Mouse (Mus musculus) c-Kit-negative CD71-positive TER-119-positive erythroid progenitor cells, embryonic 14.5 days (primary cell): ENCODE results near the gene Tet2.

ENCODE experiments used
- DNase-seq: peaks from one replicate; pipeline ENCODE4 v3.0.0-alpha.2; 2013; ENCODE audit warnings: low read depth, low spot score

The Tet2 gene

DNA sequence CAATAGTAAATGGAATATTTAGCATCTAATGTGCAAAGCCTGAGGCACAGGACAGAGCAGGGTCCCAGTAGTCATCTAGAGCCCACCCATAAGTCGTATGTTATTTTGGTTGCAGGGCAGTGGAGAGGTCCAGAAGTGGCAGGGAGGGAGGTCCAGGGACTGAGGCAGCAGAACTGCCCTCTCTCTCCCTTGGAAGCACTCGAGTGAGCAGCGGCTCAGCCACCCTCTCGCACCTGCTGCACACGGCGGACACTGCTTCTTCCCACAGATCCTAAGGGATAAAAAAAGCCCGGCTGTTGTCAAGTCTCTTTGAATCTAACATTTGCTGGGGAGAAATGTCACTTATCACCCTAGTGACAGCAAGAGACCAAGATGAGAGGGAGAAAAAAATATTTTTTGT is 22.6 kb downstream of the Tet2 start:
- no peak for DNase-seq

GRCm38 (mm10) chr3:133518801-133519200 is 26.1 kb downstream of the Tet2 start:
- DNase-seq = no peak

DNA sequence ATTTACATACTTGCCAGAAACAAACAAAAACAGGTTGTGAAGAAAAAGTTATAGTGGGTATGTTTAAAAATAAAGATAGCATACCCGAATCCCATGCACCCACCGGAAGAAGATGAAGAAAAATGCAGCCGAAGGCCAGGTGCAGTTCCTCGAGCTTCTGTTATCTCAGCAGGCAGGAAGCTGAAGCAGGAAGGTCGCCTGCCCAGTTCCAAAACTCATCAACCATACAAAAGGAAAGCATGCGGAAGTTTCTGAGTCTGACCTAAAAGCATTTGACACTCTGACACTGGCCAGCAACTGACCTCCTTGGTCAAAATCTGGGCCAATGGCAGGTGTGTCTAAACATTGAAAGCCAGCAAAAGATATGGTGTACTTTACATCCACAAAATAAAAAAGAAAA is 26.8 kb downstream of the Tet2 start:
- no peak for DNase-seq

- no peak for DNase-seq
Observed at GRCm38 (mm10) chr3:133517406-133517805, 27.5 kb downstream of the Tet2 start.

GRCm38 (mm10) chr3:133516137-133516536 is 28.8 kb downstream of the Tet2 start:
- no peak for DNase-seq

DNA sequence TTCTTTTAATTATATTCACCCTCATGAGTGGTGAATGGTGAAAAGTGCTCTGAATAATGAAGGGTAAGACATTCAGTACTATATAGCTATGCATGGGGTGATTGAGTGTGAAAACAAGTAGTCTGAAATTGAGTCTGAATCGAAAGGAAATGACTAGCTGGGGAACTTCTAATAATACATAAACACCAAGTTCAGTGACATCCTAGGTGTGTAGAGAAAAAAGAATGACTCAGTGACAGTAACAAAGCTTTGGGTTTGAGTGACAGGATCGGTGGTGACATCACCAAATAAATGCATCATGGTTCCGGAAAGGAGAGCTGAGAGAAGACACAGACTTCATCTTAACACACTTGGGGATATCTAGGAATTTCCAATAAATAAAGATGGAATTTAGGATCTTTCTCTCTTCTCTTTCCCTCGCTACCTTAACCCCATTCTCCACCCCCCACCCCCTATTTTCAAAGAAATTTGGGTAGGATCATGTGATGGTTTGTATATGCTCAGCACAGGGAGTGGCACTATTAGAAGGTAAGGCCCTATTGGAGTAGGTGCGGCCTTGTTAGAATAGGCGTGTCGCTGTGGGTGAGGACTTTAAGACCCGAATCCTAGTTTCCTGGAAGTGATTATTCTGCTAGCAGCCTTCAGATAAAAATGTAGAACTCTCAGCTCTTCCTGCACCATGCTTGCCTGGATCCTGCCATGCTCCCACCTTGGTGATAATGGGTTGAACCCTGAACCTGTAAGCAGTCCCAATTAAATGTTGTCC is 29.6 kb downstream of the Tet2 start:
- no peak for DNase-seq

- no peak for DNase-seq
Observed at GRCm38 (mm10) chr3:133514290-133514689, 30.6 kb downstream of the Tet2 start.

DNA sequence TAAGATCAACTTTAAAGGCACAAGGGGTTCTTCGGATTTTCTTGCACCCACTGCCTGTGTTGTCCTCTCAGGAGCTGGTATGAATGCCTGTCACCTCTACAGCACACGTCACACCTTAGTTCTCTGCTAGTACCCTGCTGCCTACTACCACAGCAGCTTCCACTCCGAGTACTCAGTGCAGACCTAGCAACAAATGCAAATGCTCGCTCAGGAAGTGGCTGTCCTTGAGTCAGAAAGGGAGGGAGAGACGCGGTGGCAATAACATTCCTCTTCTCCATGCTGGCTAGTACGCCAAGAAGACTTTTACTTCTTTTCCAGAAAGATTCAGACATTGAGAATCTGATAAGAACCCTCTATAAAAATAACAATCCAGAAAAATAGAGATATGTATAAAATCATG is 31.5 kb downstream of the Tet2 start:
- no peak for DNase-seq

- DNase-seq = no peak
Observed at GRCm38 (mm10) chr3:133510368-133510767, 34.6 kb downstream of the Tet2 start.

- DNase-seq = no peak
Observed at GRCm38 (mm10) chr3:133509796-133510195, 35.1 kb downstream of the Tet2 start.

DNA sequence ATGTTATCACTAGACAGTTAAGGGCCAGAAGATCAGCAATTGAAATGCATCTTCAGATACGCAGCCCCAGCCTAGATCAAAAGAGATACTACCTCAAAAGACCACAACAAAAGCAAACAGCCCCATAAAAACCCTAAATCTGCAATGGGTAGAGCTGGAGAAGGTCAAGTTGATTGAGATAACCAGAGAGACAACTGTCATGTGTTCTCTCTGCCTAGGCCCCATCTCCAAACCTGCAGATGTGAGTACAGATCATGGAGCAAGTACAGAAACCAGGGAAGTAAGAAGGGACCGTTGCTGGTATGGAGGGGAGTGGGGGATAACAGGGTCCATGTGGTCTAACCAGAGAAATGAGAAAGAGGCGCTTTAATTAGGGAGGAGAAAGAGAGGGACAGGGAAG is 36.1 kb downstream of the Tet2 start:
- DNase-seq = no peak

DNA sequence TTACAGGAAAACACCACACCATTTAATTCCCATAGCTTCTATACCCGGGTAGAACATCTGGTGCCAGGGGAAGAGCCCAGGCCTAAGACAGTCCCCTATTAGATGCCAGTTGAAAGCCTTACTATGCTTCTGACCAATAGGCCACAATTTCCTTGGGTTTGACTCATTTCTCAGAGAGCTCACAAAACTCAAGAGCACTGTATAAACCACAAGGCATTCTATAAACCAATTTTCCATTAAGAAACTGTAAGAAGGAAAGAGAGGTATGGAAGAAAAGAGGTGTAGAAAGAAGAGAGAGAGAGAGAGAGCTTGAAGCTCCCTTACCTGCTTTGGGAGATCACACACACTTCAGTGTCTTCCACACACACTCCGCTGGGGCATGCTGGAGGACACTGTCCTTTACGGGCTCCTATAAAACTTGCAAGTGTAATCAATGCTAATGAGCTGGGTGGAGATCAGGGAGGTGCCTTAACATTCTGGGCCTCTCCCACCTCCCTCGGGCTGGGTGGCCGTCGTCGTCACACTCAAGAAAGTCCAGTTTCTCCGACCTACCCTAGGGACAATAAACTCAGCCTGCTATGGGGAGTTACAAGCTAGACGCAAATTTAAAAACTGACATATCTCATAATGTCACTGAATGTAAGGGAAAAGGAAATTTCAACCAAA is 38.5 kb downstream of the Tet2 start:
- no peak for DNase-seq

GRCm38 (mm10) chr3:133496953-133497352 is 48.0 kb downstream of the Tet2 start:
- no peak for DNase-seq

GRCm38 (mm10) chr3:133491370-133491769 is 53.6 kb downstream of the Tet2 start:
- no peak for DNase-seq

DNA sequence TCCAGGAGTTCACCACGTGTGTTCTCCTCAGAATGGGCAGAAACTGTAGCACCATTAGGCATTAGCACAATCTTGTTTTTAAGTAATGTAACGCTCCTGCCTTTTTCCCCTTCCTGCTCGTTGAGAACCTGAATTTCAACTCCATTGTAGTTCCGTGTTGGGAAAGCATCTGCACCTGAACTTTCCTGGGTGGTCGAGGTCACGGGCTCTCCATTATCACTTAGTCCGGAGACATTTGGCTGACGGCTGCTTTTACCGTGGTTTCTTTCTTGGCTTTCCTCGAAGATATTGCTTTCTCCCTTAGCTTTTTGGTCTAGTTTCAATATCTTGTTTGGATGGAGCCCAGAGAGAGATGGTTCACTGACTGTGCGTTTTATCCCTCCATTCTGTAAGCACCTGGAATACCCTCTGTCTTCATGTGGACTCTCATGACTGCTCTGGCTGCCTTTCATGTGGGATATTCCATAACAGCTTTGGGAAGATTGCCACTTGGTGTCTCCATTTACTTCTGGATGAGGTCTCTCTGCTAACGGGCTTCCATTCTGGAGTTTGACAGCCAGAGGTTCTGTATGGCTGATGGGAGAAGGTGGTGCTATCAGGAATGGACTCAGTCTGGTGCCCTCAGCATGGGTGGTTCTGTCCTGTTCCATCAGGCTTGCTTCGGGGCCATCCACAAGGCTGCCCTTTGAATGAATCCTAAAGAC is 56.8 kb downstream of the Tet2 start:
- no peak for DNase-seq

DNA sequence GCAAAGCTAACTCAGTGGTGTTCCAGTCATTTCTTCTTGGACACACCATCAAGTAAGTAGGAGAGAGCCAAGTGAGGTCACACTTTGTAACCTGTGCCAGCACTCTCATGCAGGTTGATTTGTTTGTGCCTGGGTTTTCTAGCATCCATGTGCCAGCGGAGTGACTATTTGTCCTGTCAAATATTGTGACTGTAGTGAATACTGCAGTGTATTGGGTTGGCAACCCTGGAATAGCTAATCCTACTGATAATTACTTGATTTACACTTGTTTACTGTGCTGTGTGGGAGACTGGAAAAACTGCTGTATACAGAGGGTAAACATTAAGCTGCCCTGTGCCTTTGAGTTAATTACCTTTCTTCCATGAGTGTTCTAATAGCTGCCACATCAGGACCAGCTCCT is 62.1 kb downstream of the Tet2 start:
- DNase-seq = no peak

DNA sequence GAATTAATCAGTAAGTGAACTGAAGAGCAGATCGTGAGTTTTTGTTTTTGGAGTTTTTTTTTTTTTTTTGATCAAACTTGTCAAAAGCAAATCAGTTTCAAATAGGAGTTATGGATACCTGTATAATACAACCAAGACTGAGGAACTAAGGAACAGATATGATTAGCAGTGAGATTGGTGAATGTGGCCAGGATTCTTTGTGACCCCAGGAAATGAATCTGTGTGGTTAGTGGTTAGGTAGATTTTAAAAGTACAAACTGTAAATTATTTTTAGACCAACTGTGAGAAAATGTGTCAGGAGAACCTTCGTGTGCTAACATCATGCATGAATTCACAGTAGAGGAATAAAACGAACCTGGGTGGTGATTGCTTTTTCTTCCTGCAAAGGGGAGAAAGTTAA is 66.0 kb downstream of the Tet2 start:
- no peak for DNase-seq

- no peak for DNase-seq
Observed at GRCm38 (mm10) chr3:133473781-133474180, 71.2 kb downstream of the Tet2 start.

DNA sequence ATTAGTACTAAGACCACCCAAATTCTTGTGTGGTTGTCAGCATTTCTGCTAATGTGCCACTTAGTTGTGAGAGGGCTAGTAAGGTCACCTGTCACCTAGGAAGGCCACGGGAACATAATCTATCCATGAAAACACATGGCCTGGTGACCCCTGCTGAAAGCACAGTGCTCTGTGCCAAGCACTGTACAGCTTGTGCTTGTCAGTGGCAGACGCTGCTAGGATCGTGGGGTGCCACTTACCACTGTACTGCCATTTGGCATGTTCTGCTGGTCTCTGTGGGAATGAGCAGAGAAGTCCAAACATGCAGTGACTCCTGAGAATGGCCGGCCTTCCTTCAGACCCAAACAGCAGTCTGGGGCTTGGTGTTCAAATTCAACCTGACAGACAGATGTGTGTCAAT is 73.8 kb downstream of the Tet2 start:
- no peak for DNase-seq

DNA sequence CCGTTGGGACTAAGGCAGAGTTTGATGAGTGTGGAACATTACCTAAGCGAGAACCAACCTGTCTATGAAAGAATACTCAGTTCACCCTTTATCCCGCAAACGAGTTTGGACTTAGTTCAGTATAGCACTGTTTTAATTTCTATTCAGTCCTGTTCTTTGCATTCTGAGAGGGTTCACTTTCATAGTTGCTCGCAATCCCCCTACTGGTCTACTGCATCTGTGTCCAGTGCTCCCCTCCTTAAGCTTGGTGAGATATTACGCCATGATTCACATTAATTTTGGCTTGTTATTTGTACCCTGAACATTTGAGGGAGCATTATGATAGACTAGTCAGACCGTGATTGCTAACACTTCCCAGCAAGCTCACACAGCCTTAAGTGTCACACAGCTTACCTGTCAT is 76.1 kb downstream of the Tet2 start:
- DNase-seq = no peak

DNA sequence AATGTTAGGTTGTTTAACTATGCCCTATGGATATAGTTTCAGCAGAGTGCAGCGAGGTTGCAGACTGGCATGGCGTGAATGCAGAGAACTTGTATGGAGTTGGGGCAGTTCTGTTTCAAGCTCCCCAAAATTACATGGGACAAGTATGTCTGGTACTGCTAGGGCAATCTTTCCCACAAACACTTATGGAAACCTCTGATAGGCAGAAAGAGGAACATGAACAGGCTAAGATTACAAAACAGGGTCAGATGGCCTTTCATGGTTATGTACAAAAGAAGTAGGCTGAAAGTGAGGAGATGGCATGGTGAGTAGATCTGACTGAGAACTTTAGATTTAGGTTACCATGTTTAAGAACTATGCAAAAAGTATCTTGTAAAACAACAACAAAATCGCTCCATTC is 81.7 kb downstream of the Tet2 start:
- no peak for DNase-seq

- no peak for DNase-seq
Observed at GRCm38 (mm10) chr3:133462485-133462884, 82.5 kb downstream of the Tet2 start.

- DNase-seq = no peak
Observed at GRCm38 (mm10) chr3:133462059-133462458, 82.9 kb downstream of the Tet2 start.
